Mouse (Mus musculus): ENCODE data around the gene Bola1. TPM values are rescaled to one million over a fixed set of nuclear protein-coding genes. Genes with fewer than 3 reads are reported as not detected.
"Not testable (repeated sequence)": the region's sequence is repeated elsewhere in the genome, so short reads cannot be mapped to it uniquely, and the experiment has no call there.

Bola1 gene
- polyA plus RNA-seq, 1 experiment = 28.1 TPM

DNA sequence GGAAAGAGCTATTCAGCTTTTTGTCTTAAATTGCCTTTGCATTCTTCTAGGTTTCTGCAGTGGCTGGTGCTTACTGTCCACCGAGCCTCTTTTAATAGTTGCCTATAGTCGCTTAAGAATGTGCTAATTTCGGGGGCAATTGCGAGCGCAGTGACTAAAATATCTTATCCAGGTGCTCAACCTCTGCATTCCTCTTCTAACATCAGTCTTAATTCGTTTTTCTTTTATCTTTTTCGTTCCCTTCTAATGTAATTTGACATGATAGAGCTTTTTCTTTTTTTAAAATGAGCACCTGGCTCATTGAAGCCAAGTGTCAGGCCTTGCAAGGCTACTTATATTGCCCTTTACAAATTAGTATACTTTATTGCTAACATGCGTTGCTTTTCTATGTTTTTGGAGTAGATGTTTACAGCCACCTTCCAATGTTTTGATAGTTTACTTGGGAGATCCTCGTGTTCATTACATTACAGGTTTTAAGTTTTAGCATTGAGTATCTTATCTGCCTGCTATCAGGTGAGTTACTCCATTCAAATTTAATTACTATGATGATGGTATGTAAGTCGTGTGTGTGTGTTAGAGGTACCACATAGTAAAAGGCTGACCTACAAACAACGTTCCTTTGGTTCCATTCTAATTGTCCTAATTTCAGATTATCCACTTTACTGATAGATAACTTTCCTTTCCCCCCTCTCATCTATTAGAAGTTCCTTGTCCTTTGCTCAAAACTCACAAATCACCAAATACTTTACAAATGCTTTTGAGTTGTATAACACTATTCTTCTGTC, 28.0 kb upstream of the Bola1 start:
- DNase-seq (ENCODE audit: low spot score) = no peak

DNA sequence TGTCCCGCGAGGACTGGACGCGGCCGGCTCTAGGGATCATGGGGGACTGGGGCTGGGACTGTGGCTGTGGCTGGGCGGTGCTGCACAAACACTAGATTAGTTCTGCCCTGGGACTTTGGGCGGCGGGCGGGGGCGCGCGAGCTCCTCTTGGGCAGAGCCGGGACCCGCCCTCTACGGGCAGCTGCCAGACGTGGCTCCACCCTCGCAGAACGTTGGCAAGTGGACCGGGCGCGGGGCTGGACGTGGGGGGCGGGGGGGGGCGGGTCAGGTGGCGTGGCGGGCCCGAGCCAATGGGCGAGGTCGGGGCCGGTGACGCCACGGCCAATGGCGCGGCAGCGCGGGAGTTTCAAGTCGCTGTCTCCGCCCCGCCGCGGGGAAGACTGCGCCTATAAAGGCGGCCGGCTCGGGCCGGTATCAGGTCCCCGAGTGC, 26.9 kb upstream of the Bola1 start, which contains the start of gene Hist2h3c1:
TSS of gene Hist2h3c1 (plus strand) at position 259 of the 430 bp plus-strand sequence.
- DNase-seq (ENCODE audit: low spot score) = not testable (repeated sequence)

DNA sequence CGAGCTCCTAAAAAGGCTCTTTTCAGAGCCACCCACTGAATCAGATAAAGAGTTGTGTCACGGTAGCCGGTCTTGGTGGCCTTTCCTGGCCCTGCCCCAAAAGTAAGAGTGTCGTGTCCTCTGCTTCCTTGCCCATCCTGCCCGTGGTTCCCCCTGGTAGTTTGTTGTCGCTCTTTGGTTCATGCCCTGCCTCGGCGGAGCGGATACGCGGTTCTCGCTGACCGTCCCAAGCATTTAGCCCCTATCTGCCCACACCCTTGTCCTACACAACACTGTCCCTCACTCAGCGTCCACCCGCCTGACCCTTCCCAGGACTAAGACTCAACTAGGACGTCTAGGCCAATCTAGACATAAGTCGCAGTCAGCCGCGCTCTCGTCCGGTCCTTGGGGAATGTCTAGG, 26.5 kb upstream of the Bola1 start:
- DNase-seq (ENCODE audit: low spot score) = not testable (repeated sequence)

DNA sequence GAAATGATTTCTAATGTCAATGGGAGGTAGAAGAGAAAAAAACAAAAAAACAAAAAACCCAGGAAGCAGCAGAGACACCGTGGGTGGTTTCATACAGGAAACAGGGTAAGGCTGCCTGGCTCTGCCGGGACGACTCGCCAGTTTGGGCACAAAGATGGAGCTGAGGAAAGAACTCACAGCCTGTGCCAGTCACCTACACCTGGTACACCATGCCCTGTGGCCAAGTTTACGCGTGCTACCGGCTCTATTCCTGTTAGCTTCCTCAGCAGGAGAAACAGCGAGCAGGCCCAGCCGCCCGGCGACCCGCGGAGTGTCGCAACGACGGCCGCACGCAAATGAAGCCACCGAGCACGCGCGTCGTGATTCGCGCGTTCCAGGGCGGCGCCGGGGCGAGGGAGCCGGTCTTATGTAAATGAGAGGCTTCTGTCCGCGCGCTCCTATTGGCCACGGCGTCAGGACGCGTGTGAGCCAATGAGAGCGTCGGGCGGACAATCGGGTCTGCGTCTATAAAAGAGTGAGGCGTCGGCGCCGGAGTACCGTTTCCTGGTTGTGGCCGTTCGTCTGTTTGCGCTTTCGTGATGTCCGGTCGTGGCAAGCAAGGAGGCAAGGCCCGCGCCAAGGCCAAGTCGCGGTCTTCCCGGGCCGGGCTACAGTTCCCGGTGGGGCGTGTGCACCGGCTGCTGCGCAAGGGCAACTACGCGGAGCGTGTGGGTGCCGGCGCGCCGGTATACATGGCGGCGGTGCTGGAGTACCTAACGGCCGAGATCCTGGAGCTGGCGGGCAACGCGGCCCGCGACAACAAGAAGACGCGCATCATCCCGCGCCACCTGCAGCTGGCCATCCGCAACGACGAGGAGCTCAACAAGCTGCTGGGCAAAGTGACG, 25.7 kb upstream of the Bola1 start, which contains the start of gene Hist2h2aa1:
TSS of gene Hist2h2aa1 (plus strand) at position 495 of the 884 bp plus-strand sequence.
- DNase-seq (ENCODE audit: low spot score) = peak; percentile 84

DNA sequence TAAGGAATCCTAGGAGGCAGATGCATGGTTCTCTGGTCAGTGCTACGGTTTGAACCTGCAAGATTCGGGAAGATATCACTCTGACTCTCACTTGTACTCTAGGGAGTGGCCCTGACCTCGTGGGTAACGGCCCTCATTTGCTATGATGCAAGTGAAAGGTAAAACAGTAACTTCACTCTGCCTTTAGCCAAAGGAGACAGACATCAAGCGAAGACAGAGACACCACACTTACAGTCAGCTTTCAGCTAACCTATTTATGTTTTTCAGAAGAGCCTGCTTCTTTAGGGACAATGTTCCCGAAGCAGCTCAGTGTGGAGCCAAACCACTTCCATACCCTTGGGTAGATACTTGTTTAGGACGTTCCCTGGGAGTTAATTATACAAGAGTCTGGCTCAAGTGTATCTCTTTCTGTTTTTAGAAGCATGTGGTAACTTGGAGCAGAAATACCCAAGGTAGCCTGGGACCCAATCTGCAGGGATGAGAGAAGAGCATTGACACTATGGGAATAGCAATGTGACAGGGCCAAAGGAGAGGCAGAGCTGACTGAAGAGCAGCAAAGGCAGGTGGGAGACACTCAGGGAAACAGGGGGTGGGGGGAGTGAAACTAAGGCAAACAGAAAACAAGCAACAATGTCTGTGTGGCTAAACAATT, 24.5 kb upstream of the Bola1 start:
- DNase-seq (ENCODE audit: low spot score) = no peak

DNA sequence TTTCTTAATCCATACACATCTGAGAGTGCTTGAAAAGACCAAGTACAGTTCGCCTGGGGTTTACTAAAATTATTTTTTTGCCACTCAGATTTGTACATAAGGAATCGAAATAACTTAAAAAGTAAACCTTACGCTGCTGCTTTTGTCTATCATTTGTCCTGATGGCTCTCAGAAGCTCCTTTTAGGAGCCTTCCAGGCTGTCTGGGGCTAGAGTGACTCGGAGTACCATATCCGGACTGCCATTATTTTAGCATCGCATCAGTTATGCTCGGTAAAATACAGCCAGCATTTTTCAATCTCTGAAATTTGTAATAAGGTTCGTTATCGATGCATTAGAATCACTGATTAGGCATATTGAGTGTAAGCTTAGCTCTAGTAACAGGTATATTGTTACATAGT, 21.3 kb upstream of the Bola1 start:
- no peak for DNase-seq (ENCODE audit: low spot score)

DNA sequence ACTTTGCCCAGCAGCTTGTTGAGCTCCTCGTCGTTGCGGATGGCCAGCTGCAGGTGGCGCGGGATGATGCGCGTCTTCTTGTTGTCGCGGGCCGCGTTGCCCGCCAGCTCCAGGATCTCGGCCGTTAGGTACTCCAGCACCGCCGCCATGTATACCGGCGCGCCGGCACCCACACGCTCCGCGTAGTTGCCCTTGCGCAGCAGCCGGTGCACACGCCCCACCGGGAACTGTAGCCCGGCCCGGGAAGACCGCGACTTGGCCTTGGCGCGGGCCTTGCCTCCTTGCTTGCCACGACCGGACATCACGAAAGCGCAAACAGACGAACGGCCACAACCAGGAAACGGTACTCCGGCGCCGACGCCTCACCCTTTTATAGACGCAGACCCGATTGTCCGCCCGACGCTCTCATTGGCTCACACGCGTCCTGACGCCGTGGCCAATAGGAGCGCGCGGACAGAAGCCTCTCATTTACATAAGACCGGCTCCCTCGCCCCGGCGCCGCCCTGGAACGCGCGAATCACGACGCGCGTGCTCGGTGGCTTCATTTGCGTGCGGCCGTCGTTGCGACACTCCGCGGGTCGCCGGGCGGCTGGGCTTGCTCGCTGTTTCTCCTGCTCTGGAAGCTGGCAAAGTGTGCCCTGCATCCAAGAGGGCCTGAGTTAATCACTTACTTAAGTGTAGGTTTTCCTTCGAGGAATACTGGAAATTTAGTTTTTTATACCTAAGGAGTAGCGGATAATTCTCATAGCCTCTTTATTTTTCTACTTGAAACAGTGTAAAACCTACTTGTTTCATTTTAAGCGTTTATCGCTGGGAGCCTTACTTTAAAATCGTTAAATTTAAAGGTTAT, 20.7 kb upstream of the Bola1 start, which contains the start of gene Hist2h2aa2:
TSS of gene Hist2h2aa2 (minus strand) at position 328 of the 850 bp plus-strand sequence.
- peak; percentile 97 for DNase-seq (ENCODE audit: low spot score)

DNA sequence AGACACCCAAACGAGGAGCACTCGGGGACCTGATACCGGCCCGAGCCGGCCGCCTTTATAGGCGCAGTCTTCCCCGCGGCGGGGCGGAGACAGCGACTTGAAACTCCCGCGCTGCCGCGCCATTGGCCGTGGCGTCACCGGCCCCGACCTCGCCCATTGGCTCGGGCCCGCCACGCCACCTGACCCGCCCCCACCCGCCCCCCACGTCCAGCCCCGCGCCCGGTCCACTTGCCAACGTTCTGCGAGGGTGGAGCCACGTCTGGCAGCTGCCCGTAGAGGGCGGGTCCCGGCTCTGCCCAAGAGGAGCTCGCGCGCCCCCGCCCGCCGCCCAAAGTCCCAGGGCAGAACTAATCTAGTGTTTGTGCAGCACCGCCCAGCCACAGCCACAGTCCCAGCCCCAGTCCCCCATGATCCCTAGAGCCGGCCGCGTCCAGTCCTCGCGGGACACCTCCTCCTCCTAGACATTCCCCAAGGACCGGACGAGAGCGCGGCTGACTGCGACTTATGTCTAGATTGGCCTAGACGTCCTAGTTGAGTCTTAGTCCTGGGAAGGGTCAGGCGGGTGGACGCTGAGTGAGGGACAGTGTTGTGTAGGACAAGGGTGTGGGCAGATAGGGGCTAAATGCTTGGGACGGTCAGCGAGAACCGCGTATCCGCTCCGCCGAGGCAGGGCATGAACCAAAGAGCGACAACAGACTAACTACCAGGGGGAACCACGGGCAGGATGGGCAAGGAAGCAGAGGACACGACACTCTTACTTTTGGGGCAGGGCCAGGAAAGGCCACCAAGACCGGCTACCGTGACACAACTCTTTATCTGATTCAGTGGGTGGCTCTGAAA, 19.7 kb upstream of the Bola1 start, which contains the start of gene Hist2h3c2:
TSS of gene Hist2h3c2 (minus strand) at position 174 of the 840 bp plus-strand sequence.
- not testable (repeated sequence) for DNase-seq (ENCODE audit: low spot score)

DNA sequence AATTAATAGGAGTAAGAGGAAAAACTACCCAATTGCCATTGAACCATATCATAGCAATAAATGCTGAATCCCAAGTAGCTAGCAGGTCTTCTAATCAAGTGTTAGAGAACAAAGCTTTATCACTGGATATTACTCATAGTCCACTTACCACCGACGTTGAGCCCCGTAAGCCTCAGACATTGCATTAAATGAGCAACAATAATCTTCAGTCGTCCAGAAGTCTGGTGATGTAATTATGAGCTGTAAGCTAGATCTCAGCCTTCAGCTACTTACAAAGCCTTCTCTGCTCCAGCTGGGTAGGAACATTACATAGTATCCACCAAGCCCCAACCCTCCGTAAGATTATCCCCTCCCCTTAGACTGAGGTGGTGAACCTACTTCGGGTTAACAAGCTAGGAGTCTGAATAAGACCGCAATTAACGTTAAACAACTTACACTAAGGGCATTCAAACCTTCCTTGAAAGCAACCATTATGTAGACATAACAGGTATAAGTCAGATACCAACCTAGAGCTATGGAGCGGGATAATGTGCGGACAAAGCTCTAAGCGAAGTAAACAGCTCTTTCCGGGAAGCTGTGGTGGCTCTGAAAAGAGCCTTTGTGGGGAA, 18.5 kb upstream of the Bola1 start:
- no peak for DNase-seq (ENCODE audit: low spot score)

DNA sequence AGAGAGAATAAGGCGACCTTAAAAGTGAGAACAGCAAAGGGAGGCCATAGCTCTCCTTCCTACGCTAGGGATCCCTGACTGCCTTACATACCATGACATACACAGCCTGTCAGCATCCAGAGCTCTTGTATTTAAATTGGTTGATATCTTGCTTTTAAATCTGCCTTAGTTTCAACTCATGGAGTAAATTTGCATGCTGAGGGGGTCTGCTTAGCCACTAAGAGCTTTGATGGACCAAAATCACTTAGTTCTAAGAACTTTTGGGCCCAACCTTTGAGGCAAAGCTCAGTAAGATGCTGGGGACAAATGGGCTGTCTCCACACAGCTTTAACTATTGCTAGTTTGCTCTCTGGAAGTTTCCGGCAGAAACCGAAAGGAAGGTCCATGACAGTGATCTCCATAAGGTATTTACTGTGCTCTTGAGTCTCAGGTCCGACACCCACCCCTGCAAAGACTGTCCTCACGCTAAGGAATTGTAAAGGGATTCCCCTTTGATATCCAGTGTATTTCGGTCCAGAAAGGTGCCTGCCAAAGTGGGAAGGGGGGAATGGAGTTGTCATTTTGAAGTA, 17.9 kb upstream of the Bola1 start:
- no peak for DNase-seq (ENCODE audit: low spot score)

DNA sequence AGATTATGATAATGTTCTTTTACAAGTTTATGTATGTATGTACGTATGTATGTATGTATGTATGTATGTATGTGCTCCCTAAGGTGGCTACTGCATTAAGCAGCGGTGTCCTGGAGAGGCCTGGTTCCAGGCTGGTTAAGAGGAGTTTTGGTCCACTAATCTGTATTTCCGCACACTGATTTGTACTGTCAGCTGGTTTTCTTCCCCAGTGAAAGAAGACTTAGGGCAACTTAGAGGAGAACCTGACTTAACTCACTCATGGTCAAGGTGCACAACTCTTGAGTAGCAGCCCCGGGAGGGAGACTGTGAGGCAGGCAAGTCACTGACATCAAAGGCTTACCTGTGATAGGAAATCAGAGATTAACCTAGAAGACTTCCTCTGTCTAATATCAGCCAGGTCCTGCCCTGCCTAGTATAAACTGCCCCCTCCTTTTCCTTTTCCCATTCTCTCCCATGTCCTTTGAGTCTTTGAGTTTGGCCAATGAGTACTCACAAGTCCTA, 17.4 kb upstream of the Bola1 start:
- no peak for DNase-seq (ENCODE audit: low spot score)

DNA sequence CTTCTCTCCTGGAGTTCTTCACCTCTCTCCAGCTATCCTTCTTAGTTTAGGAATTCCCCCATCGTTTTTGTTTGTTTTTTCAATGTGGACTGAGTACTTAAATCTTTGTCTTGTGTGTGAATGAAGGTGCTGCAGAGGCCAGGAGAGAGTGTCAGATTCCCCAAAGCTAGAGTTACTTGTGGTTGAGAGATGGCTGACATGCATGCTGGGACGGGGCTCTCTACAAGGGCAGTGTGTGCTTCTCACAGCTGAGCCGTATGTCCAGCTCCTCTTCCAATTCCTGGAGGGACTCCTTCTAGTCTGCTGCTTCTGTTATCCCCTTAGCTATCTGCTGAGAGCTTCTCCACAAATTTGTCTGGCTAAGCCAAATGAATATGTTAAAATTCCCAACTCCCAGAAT, 16.3 kb upstream of the Bola1 start:
- no peak for DNase-seq (ENCODE audit: low spot score)

DNA sequence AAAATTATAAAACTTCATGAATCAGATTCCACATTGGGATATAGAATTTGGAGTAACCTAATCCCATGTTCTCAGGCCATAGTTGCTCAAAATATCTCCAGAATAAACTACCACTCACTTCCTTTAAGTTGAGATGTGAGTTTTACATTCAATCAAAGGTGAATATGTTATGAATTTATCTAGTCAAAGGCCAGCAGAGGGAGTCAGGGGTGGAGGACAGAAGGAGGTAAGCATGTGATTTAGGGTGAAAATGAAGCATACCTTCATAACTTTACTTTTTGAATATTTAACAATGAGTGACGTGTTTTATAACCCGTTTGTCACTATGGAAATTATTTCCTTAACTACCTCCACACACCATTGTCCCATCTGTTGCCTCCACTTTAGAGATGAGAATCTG, 15.4 kb upstream of the Bola1 start:
- no peak for DNase-seq (ENCODE audit: low spot score)

DNA sequence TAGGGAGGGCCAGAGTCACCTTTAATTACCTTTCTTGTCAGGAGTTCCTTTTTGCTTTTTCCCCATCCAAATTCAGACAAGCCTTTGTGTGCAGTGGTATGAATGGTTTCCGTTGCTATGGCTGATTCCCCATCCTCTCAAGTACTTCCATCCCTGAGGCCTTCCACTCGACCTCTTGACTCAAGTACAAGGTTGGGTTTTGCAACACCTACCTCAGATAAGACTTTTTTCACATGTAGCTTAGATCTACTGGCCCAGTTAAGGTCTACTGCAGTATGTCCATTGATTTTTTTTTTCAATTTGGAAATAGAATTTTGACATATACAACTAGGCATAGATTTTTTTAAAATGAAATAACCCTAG, 12.2 kb upstream of the Bola1 start:
- no peak for DNase-seq (ENCODE audit: low spot score)

DNA sequence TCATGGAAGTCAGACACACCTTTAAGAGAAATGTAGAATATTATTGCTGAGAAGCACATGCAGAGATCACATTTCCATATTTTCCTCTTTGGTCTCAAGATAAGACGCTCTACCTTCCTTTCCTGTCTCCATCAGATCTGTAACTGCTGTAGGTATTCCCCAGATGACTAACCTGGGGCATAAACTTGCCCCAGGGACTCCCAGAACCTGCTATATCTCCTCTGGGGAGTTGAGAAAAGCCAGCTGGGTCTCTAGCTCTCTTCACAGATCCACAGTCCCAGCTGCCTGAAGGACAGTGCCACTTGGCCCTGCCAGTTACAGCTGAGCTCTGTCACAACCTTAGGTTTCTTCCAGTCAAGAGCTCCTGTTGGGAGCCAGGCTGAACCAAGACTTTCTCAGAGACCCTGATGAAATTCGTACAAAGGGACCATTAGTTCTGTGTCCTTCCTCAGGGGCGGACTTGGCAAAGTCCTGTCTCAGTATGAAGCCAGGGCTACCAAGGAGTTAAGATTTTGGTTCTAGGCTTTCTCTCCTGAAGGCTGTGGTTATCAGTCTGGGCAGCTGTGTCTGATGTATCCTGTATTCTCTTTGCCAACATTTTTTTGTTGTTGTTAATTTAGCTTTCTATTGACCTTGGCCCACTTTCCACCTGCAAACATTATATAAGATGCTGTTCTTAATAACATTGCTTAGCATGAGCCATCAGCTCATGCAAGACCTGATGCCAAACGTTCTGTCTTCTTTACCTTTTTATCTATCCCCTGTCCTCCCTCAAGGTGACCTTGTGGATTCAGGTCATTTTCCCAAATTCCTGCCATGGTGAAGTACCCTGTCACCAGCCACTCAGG, 11.6 kb upstream of the Bola1 start:
- no peak for DNase-seq (ENCODE audit: low spot score)

DNA sequence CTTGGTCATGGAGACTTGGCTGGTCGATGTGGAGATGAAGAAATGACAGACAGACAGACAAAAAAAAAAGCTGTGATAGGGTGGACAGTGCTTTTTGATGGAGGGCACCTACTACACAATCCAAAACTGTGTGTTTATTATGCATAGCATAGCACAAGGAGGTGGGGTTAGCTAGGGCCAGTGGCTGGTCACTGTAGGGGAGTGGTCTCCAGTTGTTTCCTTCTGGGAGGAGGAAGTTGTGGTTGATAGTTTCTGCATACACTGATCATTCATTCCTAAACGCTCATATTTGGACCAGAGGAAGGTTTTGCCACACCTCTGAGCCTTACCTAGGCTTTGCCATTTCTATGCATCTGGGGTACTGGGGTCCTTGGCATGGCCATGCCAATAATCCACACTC, 10.9 kb upstream of the Bola1 start:
- no peak for DNase-seq (ENCODE audit: low spot score)

DNA sequence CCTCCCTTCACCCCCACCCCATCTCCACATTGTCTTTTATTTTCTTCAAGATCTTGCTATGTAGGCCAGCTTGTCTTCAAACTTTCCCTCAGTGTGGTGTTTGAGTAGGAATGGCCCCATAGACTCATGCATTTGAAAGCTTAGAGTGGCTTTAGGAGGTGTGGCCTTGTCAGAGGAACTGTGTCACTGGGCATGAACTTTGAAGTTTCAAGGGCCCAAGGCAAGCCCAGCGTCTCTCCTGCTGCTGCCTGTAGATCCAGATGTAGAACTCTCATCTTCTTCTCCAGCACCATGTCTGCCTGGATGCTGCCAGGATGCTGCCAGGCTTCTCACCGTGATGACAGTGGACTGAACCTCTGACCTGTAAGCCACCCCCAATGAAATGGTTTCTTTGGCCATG, 9.3 kb upstream of the Bola1 start:
- DNase-seq (ENCODE audit: low spot score) = no peak
